Mouse (Mus musculus) neutrophil, adult 5-6 weeks (primary cell): Measurements from ENCODE around the gene Ubl5. TPM values are rescaled to one million over a fixed set of nuclear protein-coding genes. Genes with fewer than 3 reads are reported as not detected.

Experiments
- ATAC-seq: fragments of 151-379, 151-347 bp; 2 replicates; pipeline ENCODE4 v1.8.0; 2017; ENCODE audit warnings: mild to moderate bottlenecking, moderate TSS enrichment; ENCODE audit not compliant: insufficient number of reproducible peaks, poor library complexity, low FRiP score, severe bottlenecking; ENCODE audit errors: extremely low read depth
- total RNA-seq: library from RNA; stranded (forward); fragments of 200-1000 nt; gene quantifications from 2 replicates; pipeline ENCODE4 v1.2.3, GENCODE M21; 2017

Gene Ubl5
- total RNA-seq, 1 experiment from 2014 or later, result 184 TPM

DNA sequence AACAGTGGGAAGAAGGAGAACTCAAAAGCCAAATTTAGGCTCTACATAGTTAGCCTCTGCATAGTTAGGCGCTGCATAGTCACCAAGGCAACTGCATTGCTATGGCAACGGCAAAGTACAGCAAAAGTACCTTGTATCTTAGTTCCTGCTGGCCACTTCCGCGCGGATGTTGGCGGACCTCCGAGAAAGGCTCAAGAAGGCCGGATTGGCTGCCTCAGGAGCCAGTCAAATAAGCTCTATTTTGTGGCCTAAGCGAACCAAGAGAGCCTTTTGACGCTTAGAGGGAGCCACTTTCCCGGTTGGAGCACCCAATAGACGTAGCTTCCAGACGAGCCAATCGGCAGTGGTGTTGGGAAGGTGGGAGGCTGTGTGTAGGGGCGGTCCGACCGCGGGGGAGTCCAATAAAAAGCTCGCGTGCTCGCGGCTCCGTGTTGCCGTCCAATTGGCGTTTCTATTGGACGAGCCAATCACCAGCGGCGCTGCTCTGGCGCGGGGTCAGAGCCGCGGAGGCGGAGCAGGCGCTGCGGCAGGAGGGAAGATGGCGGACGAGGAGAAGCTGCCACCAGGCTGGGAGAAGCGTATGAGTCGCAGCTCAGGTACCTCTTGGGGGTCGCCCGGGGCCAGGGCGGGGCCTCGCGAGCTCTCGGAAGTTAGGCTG, 9.1 kb downstream of the Ubl5 start, which contains the start of gene Pin1:
TSS of gene Pin1 (plus strand) at position 494 of the 658 bp plus-strand sequence.
- ATAC-seq, result peak; percentile 93

DNA sequence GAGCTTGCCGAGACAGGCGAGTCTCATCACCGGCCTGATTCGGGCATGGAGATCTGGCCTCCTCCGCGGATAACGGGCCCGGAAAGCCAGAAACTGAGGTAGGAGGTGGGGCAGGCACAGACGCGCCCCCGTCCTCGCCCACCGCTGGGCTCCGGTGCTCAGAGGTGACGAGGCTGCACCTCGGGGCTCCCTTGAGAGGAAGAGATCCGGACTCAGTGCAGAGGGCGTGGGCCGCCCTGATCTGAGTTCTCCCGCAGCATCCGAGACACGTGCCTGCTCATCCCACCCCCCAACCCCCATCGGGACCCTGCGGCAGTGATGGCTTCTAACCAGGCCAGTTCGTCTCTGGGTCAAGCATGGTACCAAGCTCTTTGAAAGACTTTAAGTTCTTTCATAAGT, 9.6 kb downstream of the Ubl5 start:
- no peak for ATAC-seq

DNA sequence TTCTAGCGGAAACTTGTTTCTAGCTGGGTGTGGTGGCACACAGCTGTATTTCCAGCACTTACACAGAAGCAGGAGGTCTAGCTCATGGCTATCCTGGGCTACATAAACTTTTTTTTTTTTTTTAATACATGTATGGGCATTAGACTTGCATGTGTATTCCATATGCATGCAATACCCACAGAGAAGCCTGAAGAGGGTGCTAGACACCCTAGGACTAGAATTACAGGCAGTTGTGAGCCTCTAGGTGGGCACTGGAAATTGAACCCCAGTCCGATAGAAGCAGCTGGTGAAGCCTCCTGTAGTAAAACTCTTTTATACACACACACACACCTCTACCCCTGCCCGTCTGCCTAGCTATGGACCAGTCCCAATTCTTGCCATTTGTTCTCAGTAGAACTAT, 11.2 kb downstream of the Ubl5 start:
- ATAC-seq, result no peak

DNA sequence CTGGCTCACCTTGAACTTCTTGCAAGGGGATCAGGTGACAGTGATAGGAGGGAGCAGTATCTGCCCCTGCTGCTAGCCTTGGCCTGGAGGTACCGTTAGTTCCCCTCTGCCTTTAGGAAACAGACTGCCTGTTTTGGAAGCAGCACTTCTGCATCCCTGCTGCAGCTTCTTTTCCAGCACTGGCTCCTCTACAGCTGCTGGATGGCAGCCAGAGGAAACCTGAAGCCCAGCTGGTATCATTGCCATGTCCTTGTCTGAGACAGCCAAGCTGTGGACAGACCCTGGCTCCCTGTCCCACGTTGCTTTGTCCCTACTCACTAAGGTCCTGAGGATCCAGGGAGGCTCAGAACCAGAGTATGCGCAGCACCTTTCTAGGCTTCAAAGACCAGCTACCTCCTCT, 14.9 kb downstream of the Ubl5 start:
- no peak for ATAC-seq

DNA sequence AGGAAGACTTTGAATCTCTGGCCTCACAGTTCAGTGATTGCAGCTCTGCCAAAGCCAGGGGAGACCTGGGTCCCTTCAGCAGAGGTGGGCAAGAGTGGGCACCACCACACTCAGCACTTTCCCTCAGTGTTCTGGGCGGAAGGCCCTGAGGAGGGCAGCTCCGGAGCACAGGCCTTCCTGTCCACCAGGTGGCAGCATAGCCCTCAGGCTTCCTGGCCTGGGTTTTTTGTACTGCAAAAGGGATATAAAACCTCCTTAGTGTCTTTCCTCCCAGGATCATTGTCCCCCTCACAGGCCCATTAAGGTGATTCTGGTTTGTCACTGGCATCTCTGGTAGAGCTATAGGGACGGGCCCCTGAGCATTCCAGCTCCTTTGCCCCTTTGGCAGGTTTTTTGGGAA, 19.6 kb downstream of the Ubl5 start:
- ATAC-seq, result peak; percentile 31; the same call in 1 of the 2 replicates

DNA sequence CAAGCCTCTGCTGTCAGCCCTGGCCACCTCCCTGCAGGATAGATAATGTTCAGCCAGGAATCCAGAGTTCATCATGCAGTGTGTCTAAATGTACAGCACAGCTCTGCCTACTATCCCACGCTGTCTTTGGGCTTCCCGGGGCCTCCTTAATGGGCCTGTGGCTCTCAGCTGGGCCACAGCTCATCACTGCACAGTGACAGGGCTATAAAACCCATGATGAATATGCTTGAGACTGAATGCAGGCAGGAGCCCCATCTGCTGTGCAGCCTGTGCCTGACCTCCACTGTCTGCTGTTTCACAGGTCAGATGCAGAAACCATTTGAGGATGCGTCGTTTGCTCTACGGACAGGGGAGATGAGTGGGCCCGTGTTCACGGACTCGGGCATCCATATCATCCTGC, 20.2 kb downstream of the Ubl5 start:
- ATAC-seq, result no peak

DNA sequence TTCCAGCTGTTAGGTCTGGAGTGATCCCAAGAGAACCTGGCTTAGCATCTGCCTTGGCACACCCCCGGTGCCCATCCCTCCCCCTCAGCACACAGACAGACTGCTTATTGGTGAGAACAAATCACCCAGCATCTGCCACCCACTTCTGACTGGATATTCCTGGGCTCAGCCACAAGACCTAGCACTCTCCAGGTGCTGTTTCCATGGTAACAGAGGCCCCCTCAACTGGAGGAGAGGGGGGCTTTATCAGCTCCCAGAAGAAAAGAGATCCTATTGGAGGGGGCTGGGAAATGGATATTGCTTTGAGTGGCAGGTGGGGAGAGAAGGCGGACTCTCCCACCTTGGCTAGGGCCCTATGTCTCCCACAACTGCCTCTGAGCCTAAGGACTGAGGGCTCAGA, 21.3 kb downstream of the Ubl5 start:
- ATAC-seq, result no peak

DNA sequence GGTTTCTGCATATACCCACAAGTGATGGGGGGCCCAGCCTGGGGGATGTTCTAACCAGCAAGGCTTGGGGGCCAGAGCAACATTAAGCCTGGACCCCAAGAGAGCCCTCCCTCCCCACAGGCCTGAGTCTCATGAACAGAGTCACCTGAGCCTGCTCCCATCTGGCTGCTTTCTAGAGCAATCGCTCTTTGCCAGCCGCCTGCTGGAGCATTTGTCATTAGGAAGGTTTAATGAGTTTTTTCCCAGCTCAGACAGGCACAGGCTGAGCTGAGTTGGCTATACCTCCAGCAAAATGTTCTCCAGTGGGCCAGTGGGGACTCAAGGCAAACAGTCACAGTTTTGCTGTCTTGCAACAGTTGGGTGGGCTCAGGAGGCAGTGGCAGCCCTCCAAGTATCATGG, 21.7 kb downstream of the Ubl5 start:
- no peak for ATAC-seq

DNA sequence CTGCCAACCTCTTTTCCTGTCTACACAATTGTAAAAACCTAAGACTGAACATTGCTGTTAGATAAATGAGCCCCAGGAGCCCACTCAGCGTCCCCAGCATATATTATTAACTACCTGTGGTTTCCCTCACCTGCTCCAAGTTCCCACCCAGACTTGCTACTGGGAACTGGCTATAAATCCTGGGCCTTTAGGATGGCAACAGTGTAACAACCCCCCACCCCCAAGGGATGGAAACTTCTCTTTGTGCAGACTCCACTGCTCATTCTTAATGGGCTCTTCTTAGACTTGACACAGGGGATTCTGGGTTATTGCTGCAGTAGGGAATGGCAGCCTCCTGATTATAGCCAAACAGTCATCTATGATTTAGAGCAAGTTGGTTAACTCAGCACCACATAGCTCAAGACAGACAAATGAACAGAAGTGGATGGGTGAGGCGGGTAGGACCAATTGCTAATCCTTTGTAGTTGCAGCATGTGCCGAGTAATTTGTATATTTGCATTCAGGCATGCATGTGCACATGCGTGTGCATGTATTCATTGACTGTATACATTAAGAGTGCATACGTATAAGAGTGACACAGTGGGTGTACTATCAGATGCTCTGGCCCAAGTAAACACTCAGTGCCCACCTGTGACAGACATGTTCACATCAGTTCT, 22.4 kb downstream of the Ubl5 start:
- no peak for ATAC-seq

DNA sequence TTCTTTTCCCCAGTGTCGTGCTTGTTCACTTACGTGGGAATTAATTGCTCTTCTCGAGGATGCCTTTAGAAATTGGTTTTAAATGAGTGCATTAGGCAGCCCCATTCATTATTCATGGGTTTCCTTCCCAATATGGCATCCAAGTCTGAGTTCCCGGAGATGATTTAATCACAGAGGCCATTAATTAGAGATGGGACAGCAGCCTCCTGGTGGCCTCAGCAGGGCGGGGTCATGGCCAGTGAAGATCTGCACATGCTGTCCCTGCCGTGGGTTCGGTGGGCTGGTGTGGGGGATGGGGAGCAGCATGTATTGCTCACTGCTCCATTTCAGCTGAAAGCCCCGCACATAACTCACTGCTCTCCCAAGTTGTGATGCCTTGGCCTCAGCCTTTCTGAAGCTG, 23.2 kb downstream of the Ubl5 start:
- no peak for ATAC-seq

DNA sequence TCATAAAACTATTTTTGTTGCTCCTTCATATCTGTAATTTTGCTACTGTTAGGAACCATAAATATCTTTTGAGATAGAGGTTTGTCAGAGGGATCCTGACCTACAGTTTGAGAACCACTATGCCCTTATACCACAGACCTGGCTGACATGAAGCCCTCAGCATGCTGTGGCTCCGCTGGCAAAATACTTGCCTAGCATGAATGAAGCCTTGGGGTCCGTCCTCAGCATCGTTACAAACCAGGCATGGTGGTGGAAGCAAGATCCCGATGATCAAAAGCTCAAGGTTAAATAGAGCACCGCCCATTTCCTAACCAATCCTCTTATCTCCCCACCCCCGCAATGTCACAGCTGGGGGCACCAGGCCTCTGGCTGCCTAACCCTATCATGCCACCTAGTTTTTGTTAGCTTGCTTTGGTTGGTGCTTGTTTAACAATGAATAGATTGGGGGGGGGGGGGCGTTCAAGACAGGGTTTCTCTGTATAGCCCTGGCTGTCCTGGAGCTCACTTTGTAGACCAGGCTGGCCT, 23.9 kb downstream of the Ubl5 start:
- no peak for ATAC-seq

DNA sequence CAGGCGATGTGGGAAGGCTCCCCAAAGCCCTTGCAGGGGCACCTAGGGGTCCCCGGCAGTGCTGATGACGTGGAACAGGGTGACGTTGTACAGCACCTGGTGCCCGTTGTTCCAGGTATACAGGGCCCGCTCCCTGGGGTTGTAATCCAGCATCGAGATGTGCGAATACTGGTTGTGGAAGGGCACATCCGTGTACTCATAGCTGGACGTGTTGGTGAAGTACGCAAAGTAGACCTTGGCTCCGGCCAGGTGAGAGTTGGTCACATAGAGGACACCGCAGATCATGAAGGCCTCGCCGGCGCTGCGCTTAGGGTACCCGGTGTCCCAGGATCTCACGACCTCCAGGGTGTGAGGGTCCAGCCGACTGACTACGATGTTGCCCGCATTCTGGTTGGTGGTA, 25.4 kb downstream of the Ubl5 start:
- ATAC-seq, result no peak

DNA sequence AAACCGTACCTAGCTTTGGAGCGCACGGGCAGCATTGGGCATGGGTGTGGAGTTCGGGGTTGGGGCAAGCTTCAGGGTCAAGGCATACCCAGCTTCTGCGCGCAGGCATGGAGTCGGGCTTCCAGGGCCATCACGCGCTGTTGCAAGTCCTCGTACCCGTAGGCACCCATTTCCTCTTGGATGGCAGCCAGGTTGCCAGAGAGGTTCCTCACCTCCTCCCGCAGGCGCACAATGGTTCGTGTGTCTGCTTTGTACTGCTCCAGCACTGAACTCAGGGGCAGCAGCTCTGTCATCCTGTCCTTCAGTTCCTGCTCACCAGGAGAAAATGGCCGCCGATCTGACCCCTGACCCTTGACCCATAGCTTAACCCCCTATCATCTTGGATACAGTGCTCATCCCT, 29.4 kb downstream of the Ubl5 start:
- no peak for ATAC-seq

DNA sequence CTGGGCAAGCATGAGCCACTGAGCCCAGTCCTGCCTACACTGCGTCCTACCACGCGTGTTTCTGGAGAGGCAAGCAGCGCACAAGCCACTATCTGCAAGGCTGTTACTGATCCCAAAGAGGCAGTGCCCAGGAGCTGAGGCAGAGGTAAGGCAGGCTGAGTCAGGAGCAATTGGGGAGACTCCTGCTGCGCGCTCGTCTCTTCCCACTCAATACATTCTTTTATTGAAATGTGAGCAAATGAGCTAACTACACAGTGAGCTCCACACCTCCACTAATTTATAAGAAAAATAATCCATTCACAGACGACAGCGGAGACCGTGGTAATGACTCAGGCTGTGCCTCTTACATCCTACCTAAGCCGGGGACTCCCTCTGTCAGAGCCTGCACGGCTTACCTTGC, 35.2 kb downstream of the Ubl5 start:
- no peak for ATAC-seq

DNA sequence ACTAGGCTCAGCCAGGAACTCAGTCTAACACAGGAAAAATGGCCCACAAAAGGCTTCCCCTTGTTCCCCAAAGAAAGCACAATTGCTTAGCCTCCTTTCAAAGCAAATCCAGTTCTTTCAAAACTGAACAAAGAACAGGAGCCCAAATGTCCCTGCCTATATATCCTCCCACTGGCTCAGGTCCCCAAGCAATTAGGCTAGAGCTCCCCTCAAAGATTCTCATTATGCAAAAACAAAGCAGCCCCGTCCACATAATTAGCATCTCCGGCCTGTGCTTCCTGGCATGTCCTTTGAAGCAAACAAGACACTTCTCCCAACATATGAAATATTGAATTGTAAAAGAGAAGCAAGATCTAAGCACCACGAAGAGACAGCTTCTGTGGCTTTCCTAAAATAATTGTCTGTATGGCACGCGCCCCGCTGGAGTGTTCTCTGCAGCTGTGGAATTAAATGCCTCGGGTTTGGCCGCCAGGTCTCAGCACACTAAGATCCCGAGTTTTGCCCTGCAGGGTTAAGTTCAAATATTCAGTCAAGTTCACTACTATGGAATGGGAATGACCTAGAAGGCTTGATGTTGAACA, 37.8 kb downstream of the Ubl5 start:
- ATAC-seq, result no peak

DNA sequence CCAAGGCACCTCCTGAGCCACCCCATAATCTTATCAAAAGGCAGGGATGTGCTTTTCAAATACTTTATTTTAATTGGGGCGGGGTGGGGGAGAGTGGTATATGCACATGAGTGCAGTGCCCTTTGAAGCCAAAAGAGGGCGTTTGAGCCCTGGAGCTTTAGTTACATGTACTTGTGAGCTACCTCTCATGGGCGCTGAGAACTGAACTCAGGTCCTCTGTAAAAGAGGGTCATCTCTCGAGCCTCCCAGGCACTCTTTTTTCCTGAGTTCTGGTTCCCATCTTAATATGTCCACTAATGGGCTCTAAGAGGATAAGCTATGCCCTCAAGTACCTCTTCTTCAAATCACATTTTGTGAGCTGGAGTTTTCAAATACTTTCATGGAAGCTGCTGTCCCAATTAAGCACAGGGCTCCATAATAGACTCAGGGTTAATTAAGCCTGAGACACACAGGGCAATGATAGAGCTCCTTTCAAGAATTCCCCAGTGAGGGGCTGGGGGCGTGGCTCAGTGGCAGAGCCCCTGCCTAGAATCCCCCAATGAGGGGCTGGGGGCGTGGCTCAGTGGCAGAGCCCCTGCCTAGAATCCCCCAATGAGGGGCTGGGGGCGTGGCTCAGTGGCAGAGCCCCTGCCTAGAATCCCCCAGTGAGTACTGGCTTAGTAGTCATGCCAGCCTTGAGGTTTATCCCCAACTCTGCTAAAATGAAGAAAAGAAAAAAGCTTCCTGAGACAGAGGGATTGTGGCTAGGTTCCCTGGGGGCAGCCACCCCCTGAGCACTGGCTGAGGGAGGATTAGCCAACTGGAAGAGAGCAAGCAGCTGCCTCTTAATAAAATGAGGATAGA, 39.1 kb downstream of the Ubl5 start:
- ATAC-seq, result no peak

DNA sequence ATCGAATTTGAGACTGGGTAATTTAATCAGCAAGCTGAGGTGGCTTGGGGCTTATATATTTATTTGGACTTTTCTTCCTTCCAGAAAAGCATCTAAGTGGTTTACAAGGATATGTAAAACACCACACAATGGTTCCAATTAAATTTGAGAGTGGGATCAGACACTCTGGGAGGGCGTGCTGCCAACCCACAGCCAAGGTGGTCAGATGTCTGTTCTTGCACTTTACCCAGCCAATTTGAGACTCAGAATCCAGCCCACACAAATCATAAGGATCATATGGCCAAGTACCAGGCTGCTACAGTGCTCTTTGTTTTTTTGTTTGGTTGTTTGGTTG, 39.7 kb downstream of the Ubl5 start:
- ATAC-seq, result no peak

DNA sequence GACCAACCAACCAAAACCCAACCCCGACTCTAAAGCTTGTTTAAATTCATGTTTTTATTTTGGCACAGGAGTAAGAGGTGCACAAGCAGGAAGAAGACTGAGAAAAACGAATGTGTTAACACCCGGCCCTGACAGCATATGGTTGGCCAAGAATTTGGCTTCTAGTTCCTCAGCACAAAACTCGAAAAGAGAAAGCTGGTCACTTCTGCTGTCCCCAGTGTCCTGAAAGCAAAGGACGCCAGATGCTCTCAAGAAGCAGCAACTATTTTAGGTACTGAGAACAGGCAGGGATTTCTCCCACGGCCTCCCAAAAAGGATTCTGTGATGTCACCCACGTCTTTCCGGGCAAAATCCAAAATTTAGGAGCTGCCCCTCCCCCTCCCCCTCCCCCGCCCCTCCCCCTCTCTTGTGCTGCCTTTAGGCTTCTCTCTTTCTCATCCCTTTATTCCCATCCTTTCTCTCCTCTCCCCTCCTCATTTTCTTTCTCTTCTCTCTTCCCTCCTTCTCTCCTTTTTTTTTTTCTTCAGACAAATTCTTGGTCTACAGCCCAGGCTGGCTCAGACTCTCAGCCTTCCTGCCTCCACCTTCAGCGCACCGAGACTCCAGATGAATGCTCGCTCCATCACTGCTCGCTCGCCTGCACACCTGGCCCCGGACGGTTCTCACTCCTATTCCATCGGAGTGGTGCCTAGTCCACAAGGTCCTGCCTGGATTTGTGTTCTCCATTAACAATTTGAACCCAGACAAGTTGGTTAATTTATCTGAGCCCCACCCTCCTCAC, 42.6 kb downstream of the Ubl5 start:
- ATAC-seq, result no peak

DNA sequence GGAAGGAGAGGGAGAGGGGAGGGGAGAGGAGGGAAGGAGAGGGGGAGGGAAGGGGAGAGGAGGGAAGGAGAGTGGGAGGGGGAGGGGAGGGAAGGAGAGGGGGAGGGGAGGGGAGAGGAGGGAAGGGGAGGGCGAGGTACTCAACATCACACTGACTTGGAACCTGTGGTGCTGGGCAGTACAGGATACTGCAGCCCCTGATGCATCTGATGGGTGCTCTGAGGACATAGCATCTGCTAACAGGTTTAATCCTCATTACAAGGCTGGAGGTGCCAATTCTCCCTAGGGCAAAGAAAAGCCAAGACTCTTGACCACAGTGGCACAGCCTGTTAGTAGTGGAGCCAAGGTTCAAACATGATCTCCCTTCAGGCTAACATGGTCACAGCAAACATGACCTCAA, 46.7 kb downstream of the Ubl5 start:
- no peak for ATAC-seq
